Mouse (Mus musculus): ENCODE results near the gene Tas2r104. TPM values are rescaled to one million over a fixed set of nuclear protein-coding genes. Genes with fewer than 3 reads are reported as not detected.

Gene Tas2r104
- not detected in 2 replicates for polyA plus RNA-seq (2012; rRNA removed)
- polyA plus RNA-seq (2014; fragmentation: Nextera tagmentation; extraction: Ambion mirVana): not detected in 2 replicates

DNA sequence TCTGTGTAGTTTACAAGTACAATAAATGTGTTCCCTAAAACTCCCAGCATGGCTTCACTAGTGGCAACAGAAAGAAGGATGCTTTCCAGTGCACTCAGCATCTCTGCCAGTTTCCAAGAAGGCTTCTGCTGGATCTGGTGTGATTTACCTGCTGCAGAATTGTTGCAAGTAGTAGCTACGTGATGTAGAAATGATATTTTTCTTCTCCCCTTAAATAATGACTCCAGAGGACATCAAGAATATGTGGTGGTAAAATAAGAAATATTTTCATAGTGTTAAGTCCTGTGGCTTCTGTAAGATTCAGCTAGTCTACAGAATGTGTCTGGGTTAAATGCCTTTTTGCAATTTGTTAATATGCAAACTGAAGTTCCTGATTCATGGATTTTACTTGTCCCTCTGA lies at the start of gene Tas2r104:
Gene Tas2r104 (minus strand): TSS at position 101 of the 400 bp plus-strand sequence.
- H3K4me1 ChIP-seq (replicated peaks; ENCODE audit: control insufficient read depth in 2 of 2, insufficient read depth in 2 of 2, low read length in 1 of 2): no peaks in the 10 kb centered on the region
- WGBS (ENCODE audit: insufficient replicate concordance): 47% methylated on average over 1 of the region's 1 CpGs

DNA sequence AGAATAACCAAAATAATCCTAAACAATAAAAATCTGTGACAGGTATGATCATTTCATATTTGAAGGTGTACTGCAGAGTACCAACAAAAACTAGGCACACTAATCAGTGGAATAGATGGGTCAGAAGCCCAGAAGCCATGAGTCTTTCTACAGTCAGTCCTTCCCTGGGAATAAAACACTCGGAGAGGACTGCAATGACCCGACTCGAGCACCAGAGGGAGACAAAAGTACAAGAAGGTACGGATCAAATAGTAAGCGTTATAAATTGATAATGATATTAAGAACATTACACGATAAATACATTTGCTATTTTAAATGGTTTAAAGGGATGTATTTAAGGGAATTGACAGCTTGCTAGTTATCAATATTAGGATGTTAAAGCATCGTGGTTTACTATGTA lies 27.3 kb upstream of the Tas2r104 start:
- DNase-seq (ENCODE audit: low read depth in 3 of 3, low spot score in 3 of 3): no peak
- WGBS (ENCODE audit: insufficient replicate concordance): 41% methylated on average over 7 of the region's 7 CpGs
- no peaks in the 10 kb centered on the region for H3K4me1 ChIP-seq (replicated peaks; ENCODE audit: control insufficient read depth in 2 of 2, insufficient read depth in 2 of 2, low read length in 1 of 2)

More for the DNA sequence above, at the start of gene Tas2r104:
- Histone ChIP-seq H3K4me3 (ENCODE audit: insufficient read depth in 1 of 2, low read depth in 2 of 2, low read length in 2 of 2) (no peak within 1 kb of the TSS), H3K27ac (no peak within 1 kb of the TSS), H3K36me3 (replicated peaks; ENCODE audit: control insufficient read depth, insufficient read depth, low read depth) (no peaks in the 10 kb centered on the region), H3K27me3 (ENCODE audit: control insufficient read depth, insufficient read depth, low read length) (no peaks in the 10 kb centered on the region), H3K4me2 (ENCODE audit: low read depth) (no peak within 1 kb of the TSS), H3K9me3 (ENCODE audit: control insufficient read depth, low read length) (no peaks in the 10 kb centered on the region), H3K9ac (replicated peaks) (no peak within 1 kb of the TSS)
- no peak for TF ChIP-seq EP300 (IDR thresholded peaks at IDR 0.05; ENCODE audit: low read depth)
- TF ChIP-seq CTCF (IDR thresholded peaks at IDR 0.05; ENCODE audit: low read depth): no peak
- ATAC-seq (ENCODE audit: insufficient read depth) (no peak), DNase-seq (ENCODE audit: low read depth in 3 of 3, low spot score in 3 of 3) (no peak)

DNA sequence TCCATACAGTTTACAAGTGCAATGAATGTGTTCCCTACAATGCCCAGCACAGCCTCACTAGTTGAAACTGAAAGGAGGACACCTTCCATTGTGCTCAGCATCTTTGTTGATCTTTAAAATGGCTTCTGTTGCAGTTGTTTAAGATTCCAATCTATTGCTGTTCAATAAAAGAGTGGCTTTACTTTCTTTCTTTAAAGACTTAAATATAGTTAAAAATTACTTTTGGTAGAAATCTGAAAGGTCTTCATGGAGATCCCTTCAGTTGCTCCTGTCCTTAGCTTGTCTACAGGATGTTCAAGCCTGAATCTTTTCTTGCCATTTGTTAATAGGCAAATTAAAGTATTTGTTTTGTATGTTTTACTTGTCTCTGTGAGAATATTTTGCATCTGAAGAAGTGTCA lies 4.4 kb upstream of the Tas2r104 start, which contains the start of gene Tas2r114:
Gene Tas2r114 (minus strand): TSS at position 101 of the 400 bp plus-strand sequence.
- no peaks in the 10 kb centered on the region for H3K9me3 ChIP-seq (ENCODE audit: control insufficient read depth, low read length)
- TF ChIP-seq CTCF (IDR thresholded peaks at IDR 0.05; ENCODE audit: low read depth) (no peak), EP300 (IDR thresholded peaks at IDR 0.05; ENCODE audit: low read depth) (no peak)
- H3K9ac ChIP-seq (replicated peaks): no peak within 1 kb of the TSS
- H3K36me3 ChIP-seq (replicated peaks; ENCODE audit: control insufficient read depth, insufficient read depth, low read depth): no peaks in the 10 kb centered on the region
- H3K4me2 ChIP-seq (ENCODE audit: low read depth): no peak within 1 kb of the TSS
- no peak within 1 kb of the TSS for H3K27ac ChIP-seq
- H3K27me3 ChIP-seq (ENCODE audit: control insufficient read depth, insufficient read depth, low read length): no peaks in the 10 kb centered on the region
- ATAC-seq (ENCODE audit: insufficient read depth) (no peak), DNase-seq (ENCODE audit: low read depth in 3 of 3, low spot score in 3 of 3) (no peak)
- H3K4me1 ChIP-seq (replicated peaks; ENCODE audit: control insufficient read depth in 2 of 2, insufficient read depth in 2 of 2, low read length in 1 of 2): no peaks in the 10 kb centered on the region
- H3K4me3 ChIP-seq (ENCODE audit: insufficient read depth in 1 of 2, low read depth in 2 of 2, low read length in 2 of 2): no peak within 1 kb of the TSS

More for the DNA sequence above, 27.3 kb upstream of the Tas2r104 start:
- H3K27ac ChIP-seq: no peak overlapping the region
- no peaks in the 10 kb centered on the region for H3K36me3 ChIP-seq (replicated peaks; ENCODE audit: control insufficient read depth, insufficient read depth, low read depth)
- H3K9ac ChIP-seq (replicated peaks): no peak overlapping the region
- H3K4me3 ChIP-seq (ENCODE audit: insufficient read depth in 1 of 2, low read depth in 2 of 2, low read length in 2 of 2): no peak overlapping the region
- ATAC-seq (ENCODE audit: insufficient read depth): no peak
- TF ChIP-seq EP300 (IDR thresholded peaks at IDR 0.05; ENCODE audit: low read depth) (no peak), CTCF (IDR thresholded peaks at IDR 0.05; ENCODE audit: low read depth) (no peak)
- no peak overlapping the region for H3K4me2 ChIP-seq (ENCODE audit: low read depth)
- no peaks in the 10 kb centered on the region for H3K27me3 ChIP-seq (ENCODE audit: control insufficient read depth, insufficient read depth, low read length)
- no peaks in the 10 kb centered on the region for H3K9me3 ChIP-seq (ENCODE audit: control insufficient read depth, low read length)

DNA sequence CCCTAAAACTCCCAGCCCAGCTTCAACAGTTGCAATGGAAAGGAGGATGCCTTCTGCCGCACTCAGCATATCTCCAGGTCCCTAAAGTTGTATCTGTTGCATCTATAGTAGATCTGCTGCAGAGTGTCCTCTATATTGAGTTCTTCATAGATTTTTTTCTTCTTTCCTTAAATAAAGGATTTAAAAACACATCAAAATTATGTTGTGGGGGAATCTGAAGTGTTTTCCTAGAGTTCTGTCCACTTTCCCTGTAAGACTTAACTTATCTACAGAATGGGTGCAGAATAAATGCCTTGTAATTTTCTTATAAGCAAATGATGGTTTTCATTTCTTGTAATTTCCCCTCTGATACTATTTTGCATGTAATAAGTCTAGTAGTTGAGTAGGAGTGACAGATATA lies 1.9 kb upstream of the Tas2r104 start, which contains the start of gene Tas2r105:
Gene Tas2r105 (minus strand): TSS at position 101 of the 400 bp plus-strand sequence.
- H3K4me1 ChIP-seq (replicated peaks; ENCODE audit: control insufficient read depth in 2 of 2, insufficient read depth in 2 of 2, low read length in 1 of 2): no peaks in the 10 kb centered on the region
- no peak within 1 kb of the TSS for H3K27ac ChIP-seq
- no peak within 1 kb of the TSS for H3K9ac ChIP-seq (replicated peaks)
- ATAC-seq (ENCODE audit: insufficient read depth) (no peak), DNase-seq (ENCODE audit: low read depth in 3 of 3, low spot score in 3 of 3) (no peak)
- H3K4me3 ChIP-seq (ENCODE audit: insufficient read depth in 1 of 2, low read depth in 2 of 2, low read length in 2 of 2): no peak within 1 kb of the TSS
- no peaks in the 10 kb centered on the region for H3K27me3 ChIP-seq (ENCODE audit: control insufficient read depth, insufficient read depth, low read length)
- 43% methylated on average over 1 of the region's 1 CpGs for WGBS (ENCODE audit: insufficient replicate concordance)
- no peak within 1 kb of the TSS for H3K4me2 ChIP-seq (ENCODE audit: low read depth)
- H3K36me3 ChIP-seq (replicated peaks; ENCODE audit: control insufficient read depth, insufficient read depth, low read depth): no peaks in the 10 kb centered on the region
- H3K9me3 ChIP-seq (ENCODE audit: control insufficient read depth, low read length): no peaks in the 10 kb centered on the region
- TF ChIP-seq CTCF (IDR thresholded peaks at IDR 0.05; ENCODE audit: low read depth): no peak

DNA sequence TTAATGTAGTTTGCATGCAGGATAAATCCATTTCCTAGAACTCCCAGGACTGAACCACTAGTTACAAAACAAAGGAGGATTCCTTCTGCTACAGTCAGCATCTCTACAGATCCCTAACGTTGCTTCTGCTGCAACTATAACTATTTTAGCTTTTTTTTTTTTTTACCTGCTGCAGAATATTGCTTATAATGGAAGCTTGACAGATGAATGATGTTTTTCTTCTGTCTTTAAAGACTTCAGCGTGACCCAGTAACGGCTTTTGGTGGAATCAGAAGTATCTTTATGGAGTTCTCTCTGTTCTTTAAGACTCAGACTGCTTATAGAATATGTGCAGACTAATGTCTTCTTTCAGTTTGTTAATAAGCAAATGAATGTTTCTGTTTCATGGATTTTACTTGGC lies 6.8 kb downstream of the Tas2r104 start, which contains the start of gene Tas2r106:
Gene Tas2r106 (minus strand): TSS at position 101 of the 400 bp plus-strand sequence.
- ATAC-seq (ENCODE audit: insufficient read depth): no peak
- Histone ChIP-seq H3K4me2 (ENCODE audit: low read depth) (no peak within 1 kb of the TSS), H3K27me3 (ENCODE audit: control insufficient read depth, insufficient read depth, low read length) (no peaks in the 10 kb centered on the region), H3K36me3 (replicated peaks; ENCODE audit: control insufficient read depth, insufficient read depth, low read depth) (no peaks in the 10 kb centered on the region), H3K27ac (no peak within 1 kb of the TSS), H3K9ac (replicated peaks) (no peak within 1 kb of the TSS), H3K9me3 (ENCODE audit: control insufficient read depth, low read length) (no peaks in the 10 kb centered on the region; the same call in 1 of the 2 replicates), H3K4me1 (replicated peaks; ENCODE audit: control insufficient read depth in 2 of 2, insufficient read depth in 2 of 2, low read length in 1 of 2) (no peaks in the 10 kb centered on the region), H3K4me3 (ENCODE audit: insufficient read depth in 1 of 2, low read depth in 2 of 2, low read length in 2 of 2) (no peak within 1 kb of the TSS)
- no peak for TF ChIP-seq CTCF (IDR thresholded peaks at IDR 0.05; ENCODE audit: low read depth)
- no peak for TF ChIP-seq EP300 (IDR thresholded peaks at IDR 0.05; ENCODE audit: low read depth)
- 41% methylated on average over 3 of the region's 3 CpGs for WGBS (ENCODE audit: insufficient replicate concordance)
- no peak for DNase-seq (ENCODE audit: low read depth in 3 of 3, low spot score in 3 of 3)

All from liver, embryonic 14.5 days (tissue).